Mouse (Mus musculus) liver, embryonic 14.5 days (tissue): ENCODE results near the gene Arsg.

Experiments
- CTCF ChIP-seq: IDR thresholded peaks from 2 replicates; pipeline ENCODE4 v1.5.1; 2016; ENCODE audit warnings: antibody characterized with exemption, low read depth, control low read depth
- EP300 ChIP-seq: IDR thresholded peaks from 2 replicates; pipeline ENCODE4 v1.6.1; 2016; ENCODE audit warnings: antibody characterized with exemption, low read depth

DNA sequence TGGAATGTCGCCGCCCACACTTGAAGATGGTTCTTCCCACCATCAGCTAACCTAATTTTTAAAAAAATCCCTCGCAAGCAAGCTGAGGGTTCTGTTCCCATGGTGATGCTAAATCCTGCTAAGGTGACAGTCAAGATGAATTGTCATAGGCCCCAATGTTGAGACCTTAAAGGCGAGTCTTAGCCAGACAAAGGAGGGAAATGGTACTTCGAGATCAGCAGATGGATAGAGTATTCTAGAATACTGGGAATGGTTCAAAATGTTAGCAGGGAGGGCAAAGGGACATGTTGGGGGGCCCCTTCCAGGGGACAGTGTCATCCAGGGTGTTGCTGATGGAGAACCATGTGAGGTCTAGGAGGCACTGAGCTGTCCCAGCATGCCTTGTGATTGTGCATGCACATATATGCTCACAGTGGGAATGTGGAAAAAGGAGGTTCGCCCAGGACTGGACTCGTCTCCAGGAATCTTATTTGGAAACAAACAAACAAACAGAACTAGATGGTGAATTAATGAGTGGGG lies 23.4 kb downstream of the Arsg start:
- no peak for TF ChIP-seq CTCF
- TF ChIP-seq EP300: no peak
